Mouse (Mus musculus): ENCODE measurements around the gene Scimp. TPM values are rescaled to one million over a fixed set of nuclear protein-coding genes. Genes with fewer than 3 reads are reported as not detected.

Gene Scimp
- total RNA-seq, 2 experiments from 2014 or later, result not detected

DNA sequence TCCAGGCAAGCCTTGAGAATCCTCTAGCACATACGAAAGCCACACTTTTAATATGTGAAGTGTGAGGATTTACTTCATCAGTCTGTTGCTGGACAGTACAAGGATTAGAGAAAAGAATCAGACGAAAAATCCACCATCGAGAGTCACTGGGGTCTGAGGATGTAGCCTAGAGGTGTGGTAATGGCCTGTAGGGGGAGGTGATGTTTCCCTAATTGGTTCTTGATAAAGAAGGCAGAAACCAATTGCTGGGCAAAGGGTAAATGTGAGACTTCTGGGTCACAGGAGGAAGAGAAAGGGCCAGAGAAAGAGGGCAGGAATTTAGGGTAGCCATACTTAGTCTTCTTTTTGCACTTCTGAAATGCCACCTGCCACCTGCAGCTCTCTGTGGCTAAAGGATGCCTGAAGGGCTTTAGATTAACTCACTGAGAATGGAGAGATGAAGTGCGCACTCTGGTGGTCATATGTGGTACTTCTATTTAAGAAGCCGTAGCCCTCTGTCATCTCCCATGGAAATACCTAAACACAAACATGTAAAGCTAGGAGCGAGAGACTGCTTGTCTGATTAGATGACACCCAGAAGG, 3.2 kb upstream of the Scimp start:
- intact Hi-C loops (cut with DNase I), result loop anchor here (2.0 kb wide), 1 partner anchor 39 kb away; no protein-coding TSS in a partner anchor
- DNase-seq (ENCODE audit: low spot score in 2 of 2), result peak; percentile 72 to 75

DNA sequence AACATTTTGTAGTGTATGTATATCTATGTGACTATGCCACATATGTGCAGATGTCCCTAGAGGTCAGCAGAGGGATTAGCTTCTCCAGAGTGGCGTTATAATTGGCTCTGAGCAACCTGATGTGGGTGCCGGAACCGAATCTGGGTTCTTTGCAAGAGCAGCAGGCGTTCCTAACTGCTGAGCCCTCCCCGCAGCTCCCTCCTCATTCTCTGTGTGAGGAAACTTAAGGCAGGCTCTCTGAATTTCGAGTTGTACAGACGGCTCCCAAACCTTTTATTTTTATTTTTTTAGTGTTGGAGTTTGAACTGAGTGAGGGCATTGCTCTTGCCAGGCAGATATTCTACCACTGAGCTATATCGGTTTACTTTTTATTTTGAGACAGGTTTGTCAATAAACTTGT, 2.7 kb upstream of the Scimp start:
- DNase-seq (ENCODE audit: low spot score in 2 of 2), result no peak
- intact Hi-C loops (cut with DNase I), result loop anchor here (2.0 kb wide), 1 partner anchor 38 kb away; no protein-coding TSS in a partner anchor

DNA sequence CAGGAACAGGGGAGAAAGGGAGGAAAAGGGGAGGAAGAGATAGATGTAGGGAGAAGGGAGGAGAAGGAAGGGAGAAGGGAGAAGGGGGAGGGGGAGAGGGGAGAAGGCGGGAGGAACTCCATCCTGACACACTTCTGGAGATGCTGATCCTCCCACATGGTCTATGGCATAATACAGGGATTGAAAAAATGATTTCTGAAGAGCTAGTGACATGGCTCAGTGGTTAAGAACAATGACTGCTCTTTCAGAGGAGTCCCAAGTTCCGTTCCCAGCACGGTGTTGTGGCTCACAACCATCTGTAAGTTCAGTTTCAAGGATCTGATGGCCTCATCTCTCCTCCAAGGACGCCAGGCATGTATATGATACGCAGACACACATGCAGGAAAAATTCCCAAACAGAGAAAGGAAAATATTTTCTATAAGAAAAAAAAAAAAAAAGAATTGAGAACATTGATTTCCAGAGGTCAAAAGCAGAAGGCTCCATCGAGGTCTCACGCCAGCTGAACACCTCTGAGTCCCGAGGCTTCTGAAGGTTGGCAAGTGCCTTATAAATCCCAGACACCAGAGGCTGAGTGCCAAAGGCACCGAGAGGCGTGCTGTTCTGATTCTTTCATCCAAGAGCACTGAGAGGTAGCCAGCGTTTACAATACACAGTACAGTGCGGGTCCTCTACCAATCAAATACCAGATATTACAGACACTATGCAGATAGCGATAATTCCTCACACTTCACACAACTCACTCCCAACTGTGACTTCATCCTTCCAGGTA, 730 bp downstream of the Scimp start:
- intact Hi-C loops (cut with DNase I), result no loop called here
- DNase-seq (ENCODE audit: low spot score in 2 of 2), result no peak

- intact Hi-C loops (cut with DNase I), result no loop called here
- no peak for DNase-seq (ENCODE audit: low spot score in 2 of 2)
These were observed 1.3 kb downstream of the Scimp start for GRCm38 (mm10) chr11:70811041-70811440.

DNA sequence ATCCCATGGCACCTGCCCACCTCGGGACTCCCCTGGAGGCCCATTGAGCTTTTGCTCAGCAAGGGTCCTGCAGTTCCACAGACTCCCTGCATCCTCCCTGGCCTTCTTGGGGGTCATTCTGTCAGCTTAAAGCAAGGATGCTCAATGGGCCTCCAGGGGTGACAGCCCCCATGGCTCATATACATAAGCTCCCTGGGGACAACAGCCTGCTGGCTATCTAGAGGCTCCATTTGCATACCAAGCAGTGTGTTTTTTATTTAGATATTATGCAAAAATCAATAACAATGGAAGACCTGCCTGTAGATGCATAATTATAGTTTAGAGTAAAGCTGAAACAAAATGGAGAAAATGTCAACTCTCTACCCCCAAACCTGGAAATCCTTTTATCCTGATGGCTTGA, 3.4 kb downstream of the Scimp start:
- no peak for DNase-seq (ENCODE audit: low spot score in 2 of 2)
- intact Hi-C loops (cut with DNase I), result no loop called here

- DNase-seq (ENCODE audit: low spot score in 2 of 2), result no peak
- intact Hi-C loops (cut with DNase I), result no loop called here
These were observed 4.3 kb downstream of the Scimp start for GRCm38 (mm10) chr11:70808101-70808500.

DNA sequence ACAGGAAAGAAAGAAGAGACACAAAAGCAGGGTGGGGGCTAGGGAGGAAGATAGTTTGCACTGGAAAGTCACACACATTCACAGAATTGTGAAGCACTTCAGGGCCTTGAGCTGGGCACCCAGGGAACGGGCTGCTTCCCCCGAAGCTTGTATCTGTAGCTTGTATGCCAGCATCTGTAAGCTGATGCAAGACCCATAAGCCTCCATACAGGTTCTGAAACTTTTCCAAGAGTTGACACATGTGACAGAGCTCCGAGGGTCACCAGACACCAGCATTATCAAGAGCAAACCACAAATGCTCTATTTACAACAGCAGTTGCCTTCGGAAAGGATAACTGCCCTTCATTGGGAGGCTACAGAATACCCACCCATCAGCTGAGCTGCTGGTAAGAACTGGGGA, 4.8 kb downstream of the Scimp start:
- intact Hi-C loops (cut with DNase I), result no loop called here
- DNase-seq (ENCODE audit: low spot score in 2 of 2), result no peak

GRCm38 (mm10) chr11:70806697-70807096, 5.7 kb downstream of the Scimp start:
- intact Hi-C loops (cut with DNase I), result no loop called here
- DNase-seq (ENCODE audit: low spot score in 2 of 2), result no peak

GRCm38 (mm10) chr11:70805641-70806175, 6.7 kb downstream of the Scimp start:
- intact Hi-C loops (cut with DNase I), result no loop called here

DNA sequence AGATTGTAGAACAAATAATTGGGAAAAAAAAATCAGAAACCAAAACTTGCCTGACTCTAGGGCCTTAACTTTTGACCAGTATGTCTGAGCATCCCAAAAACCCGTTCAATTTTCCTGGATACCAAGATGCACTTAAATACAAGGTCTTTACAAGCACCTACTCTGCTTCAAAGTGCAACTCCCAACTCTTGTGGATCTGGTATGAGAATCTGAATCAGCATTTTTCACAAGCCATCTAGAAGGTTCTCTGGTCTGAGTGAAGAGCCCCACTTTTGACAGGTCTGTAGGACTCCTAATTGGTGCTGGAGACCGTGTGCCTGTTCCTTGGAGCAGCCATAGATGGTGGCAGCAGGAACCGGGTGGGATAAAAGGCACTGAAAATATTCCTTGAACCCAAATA, 8.0 kb downstream of the Scimp start:
- intact Hi-C loops (cut with DNase I), result no loop called here

More at GRCm38 (mm10) chr11:70805641-70806175, 6.7 kb downstream of the Scimp start:
- no peak for DNase-seq (ENCODE audit: low spot score in 2 of 2)

DNA sequence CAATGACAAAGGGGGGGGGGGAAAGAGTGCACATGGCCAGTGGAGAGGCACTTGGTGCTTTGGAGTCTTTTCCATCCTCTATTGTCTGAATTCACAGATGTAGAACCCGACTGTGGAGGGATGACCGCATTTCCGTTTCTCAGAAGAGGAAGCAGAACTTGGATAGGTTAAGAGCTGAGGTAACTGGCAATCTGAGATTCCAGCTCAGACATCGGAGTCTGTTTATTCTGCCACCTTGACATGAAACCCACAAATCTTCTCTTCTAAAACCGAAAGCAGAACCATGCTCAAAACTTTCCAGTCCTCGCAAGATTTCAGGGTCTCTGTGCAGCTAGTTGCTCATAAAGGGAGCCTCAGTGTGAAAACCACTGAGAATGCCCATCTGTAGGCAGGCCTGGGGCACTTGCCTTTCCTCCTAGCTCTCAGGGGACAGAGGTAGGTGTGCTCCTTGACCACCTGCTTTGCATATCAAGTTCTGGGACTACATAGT, 8.6 kb downstream of the Scimp start:
- intact Hi-C loops (cut with DNase I), result no loop called here
- DNase-seq (ENCODE audit: low spot score in 2 of 2), result no peak

More for the DNA sequence above, 8.0 kb downstream of the Scimp start:
- DNase-seq (ENCODE audit: low spot score in 2 of 2), result no peak

GRCm38 (mm10) chr11:70802865-70803261, 9.5 kb downstream of the Scimp start:
- no peak for DNase-seq (ENCODE audit: low spot score in 2 of 2)
- intact Hi-C loops (cut with DNase I), result no loop called here

- intact Hi-C loops (cut with DNase I), result no loop called here
- DNase-seq (ENCODE audit: low spot score in 2 of 2), result no peak
These were observed 10.1 kb downstream of the Scimp start for GRCm38 (mm10) chr11:70802208-70802864.

DNA sequence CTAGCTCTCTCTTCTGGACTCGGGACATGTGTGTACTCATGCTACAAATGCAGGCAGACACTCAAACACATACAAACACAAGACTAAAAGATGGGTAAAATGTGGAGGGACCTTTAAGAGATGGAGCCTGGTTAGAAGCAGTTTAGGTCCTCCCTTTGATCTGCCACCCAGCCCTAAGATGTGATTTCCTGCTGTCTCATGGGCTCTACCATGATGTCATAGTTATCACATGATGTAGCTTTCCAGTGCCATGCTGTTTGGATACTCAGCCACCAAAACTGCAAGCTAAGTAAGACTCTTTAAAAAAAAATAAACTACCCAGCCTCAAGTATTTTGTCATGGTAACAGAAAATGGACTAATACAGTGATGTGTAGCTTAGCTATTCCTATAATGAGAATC, 20.0 kb downstream of the Scimp start:
- intact Hi-C loops (cut with DNase I), result no loop called here
- no peak for DNase-seq (ENCODE audit: low spot score in 2 of 2)

DNA sequence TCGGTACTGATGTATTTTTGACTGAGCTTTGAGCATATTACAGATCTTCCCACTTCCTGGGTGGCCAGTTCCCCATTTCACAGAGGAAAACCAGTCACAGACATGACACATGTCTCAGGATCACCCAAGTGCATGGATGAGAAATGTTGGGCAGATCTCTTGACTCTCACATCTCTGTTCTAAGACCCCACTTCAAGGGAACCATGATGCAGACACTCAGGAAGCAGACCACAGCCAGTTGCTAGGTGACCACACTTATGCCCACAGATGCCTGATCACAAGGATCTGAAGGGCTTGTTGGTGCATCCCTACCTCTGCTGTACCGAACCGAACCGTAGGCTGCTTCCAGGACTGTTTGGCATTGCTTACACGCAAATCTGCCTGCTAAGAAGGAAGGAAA, 20.7 kb downstream of the Scimp start:
- intact Hi-C loops (cut with DNase I), result no loop called here
- no peak for DNase-seq (ENCODE audit: low spot score in 2 of 2)

DNA sequence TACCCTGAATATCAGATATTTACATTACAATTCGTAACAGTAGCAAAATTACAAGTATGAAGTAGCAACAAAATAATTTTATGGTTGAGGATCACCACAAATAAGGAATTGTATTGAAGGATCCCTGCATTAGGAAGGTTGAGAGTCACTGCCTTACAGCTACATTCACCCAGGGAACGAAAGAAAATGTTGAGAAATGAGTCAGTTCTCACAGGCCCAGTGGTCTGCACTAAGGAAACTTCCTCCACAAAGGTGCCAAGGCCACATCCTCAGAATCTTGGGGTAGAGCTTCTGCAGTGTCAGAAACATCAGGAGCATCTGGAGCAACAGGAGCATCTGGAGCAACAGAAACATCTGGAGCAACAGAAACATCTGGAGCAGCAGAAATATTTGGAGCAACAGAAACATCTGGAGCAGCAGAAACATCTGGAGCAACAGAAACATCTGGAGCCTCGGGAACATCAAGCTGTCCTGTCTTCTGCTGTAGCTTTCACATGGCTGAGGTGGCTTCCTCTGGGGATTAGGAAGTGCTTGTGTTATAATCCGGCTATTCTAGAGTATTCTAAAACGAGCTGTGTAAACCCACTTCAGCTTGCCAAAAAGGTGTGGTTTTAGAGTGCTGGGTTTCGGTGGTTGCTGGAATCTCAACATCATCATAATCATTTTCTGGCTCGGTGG, 21.4 kb downstream of the Scimp start:
- intact Hi-C loops (cut with DNase I), result no loop called here
- no peak for DNase-seq (ENCODE audit: low spot score in 2 of 2)

- intact Hi-C loops (cut with DNase I), result no loop called here
- no peak for DNase-seq (ENCODE audit: low spot score in 2 of 2)
These were observed 22.0 kb downstream of the Scimp start for GRCm38 (mm10) chr11:70790426-70790825.

DNA sequence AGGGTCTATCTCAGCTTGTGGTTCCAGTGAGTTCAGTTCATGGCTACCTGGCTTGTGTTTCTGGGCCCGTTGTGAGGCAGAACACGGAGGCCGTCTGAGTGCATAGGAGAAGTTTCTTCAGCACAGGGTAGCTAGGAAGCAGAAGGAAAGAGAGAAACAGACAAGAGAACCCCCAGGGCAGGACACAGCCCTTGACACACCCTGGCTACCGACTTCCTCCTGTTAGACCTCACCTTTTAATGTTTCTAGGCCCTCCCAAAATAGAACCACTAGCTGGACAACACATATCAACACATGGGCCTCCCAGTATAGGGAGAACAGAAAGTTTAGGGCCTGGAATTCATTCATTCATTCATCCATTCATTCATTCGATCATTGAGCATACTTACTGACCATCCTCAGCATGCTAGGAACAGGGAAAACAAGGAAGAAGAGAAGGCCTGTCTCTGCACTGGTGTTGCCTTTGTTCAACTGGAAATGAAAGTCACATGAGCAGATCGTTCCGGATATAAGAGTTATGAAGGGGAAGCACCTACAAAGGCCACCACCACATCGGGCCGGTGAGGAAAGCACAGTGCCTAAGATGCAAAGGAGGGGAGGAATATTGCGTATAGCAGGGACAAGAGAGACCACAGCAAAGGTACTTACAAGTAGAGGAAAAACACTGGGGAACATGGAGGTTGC, 23.3 kb downstream of the Scimp start:
- DNase-seq (ENCODE audit: low spot score in 2 of 2), result no peak
- intact Hi-C loops (cut with DNase I), result no loop called here

GRCm38 (mm10) chr11:70787052-70787451, 25.3 kb downstream of the Scimp start:
- DNase-seq (ENCODE audit: low spot score in 2 of 2), result no peak
- intact Hi-C loops (cut with DNase I), result no loop called here
